Mouse (Mus musculus) inflammation-experienced regulatory T-cells (primary cell): ENCODE data around the gene Gm10964. TPM values are rescaled to one million over a fixed set of nuclear protein-coding genes. Genes with fewer than 3 reads are reported as not detected.

Experiments
- polyA plus RNA-seq, 2 experiments: library from polyadenylated mRNA; unstranded; fragments of 100-300 nt; shearing (Covaris generic); gene quantifications; one replicate each; pipeline ENCODE4 v1.2.1; 2017

Gm10964 gene
- polyA plus RNA-seq: not detected

GRCm38 (mm10) chr3:103739329-103739728, at the start of gene Gm10964:
Gm10964 (plus strand) TSS chr3:103739366.

GRCm38 (mm10) chr3:103737778-103738571, 1.2 kb upstream of the Gm10964 start, which contains the start of gene Olfml3:
Olfml3 (minus strand) TSS chr3:103738001.

GRCm38 (mm10) chr3:103791230-103792110, 52.3 kb downstream of the Gm10964 start, which contains the start of gene Hipk1:
Hipk1 (minus strand) TSS chr3:103791563.

Other genes with a start within 250 kb of the Gm10964 start
- gene Syt6, start 164.1 kb upstream of the Gm10964 start, polyA plus RNA-seq: under 1 TPM in 1 of 2 experiments, not detected in 1; 0.15 TPM
- 1 to 10 TPM; 2.9 to 5.1 TPM for gene Atg4a-ps, start 93.3 kb upstream of the Gm10964 start, polyA plus RNA-seq
- 1 to 10 TPM in 1 of 2 experiments, under 1 TPM in 1; 0.20 to 3.6 TPM for gene Olfml3, start 1.4 kb upstream of the Gm10964 start, polyA plus RNA-seq
- gene Hipk1, start 52.2 kb downstream of the Gm10964 start, polyA plus RNA-seq: 10 to 100 TPM; 27.6 to 33.3 TPM
- 10 to 100 TPM; 19.3 to 22.7 TPM for gene Dclre1b, start 70.1 kb downstream of the Gm10964 start, polyA plus RNA-seq
- 10 to 100 TPM; 28.1 to 35.8 TPM for gene Ap4b1, start 70.2 kb downstream of the Gm10964 start, polyA plus RNA-seq
- gene Gm43064, start 70.2 kb downstream of the Gm10964 start, polyA plus RNA-seq: not detected
- 1 to 10 TPM; 1.6 to 3.9 TPM for gene Bcl2l15, start 93.2 kb downstream of the Gm10964 start, polyA plus RNA-seq
- gene Ptpn22, start 120.4 kb downstream of the Gm10964 start, polyA plus RNA-seq: 100 to 1,000 TPM; 299 to 322 TPM
- gene Rsbn1, start 174.8 kb downstream of the Gm10964 start, polyA plus RNA-seq: 10 to 100 TPM; 26.1 to 28.1 TPM
- gene Phtf1, start 228.7 kb downstream of the Gm10964 start, polyA plus RNA-seq: 10 to 100 TPM; 57.8 to 66.9 TPM